Mouse (Mus musculus) CH12.LX (cell line): ENCODE data around the gene Nme3.

Experiments used
- CTCF ChIP-seq, 2 experiments: IDR thresholded peaks in 1 of 2; conservative IDR thresholded peaks in 1 of 2; 2 replicates each; pipeline ENCODE4 v1.5.1; 2011 to 2012; ENCODE audit warnings: low read depth in 2 of 2, low read length in 2 of 2, improper control_type of control experiment in 1 of 2, inconsistent platforms in 1 of 2, mild to moderate bottlenecking in 1 of 2, moderate library complexity in 1 of 2
- EP300 ChIP-seq: IDR thresholded peaks from 2 replicates; pipeline ENCODE4 v1.6.1; 2011; ENCODE audit warnings: low read length, improper control_type of control experiment
- MAX ChIP-seq: IDR thresholded peaks from 2 replicates; pipeline ENCODE4 v1.6.1; 2011; ENCODE audit warnings: low read length, improper control_type of control experiment
- NRF1 ChIP-seq: IDR thresholded peaks from 2 replicates; pipeline ENCODE4 v1.6.1; 2014; ENCODE audit warnings: low read depth, mild to moderate bottlenecking, inconsistent platforms, low read length, improper control_type of control experiment, moderate library complexity
- POLR2A ChIP-seq: IDR thresholded peaks from 2 replicates; pipeline ENCODE4 v1.6.1; 2011; ENCODE audit warnings: low read depth, mild to moderate bottlenecking, improper control_type of control experiment, low read length
- TBP ChIP-seq: conservative IDR thresholded peaks from 2 replicates; pipeline ENCODE4 v1.6.1; 2011; ENCODE audit warnings: low read depth, low read length, improper control_type of control experiment
- USF1 ChIP-seq: IDR thresholded peaks from 2 replicates; pipeline ENCODE4 v1.6.1; 2014; ENCODE audit warnings: low read depth, mild to moderate bottlenecking, inconsistent platforms, low read length, improper control_type of control experiment
- USF2 ChIP-seq: conservative IDR thresholded peaks from 2 replicates; pipeline ENCODE4 v1.6.1; 2011; ENCODE audit warnings: low read depth, low read length, improper control_type of control experiment
- ZNF384 ChIP-seq: IDR thresholded peaks from 2 replicates; pipeline ENCODE4 v1.6.1; 2012; ENCODE audit warnings: low read depth, low read length, improper control_type of control experiment, inconsistent platforms

- TF ChIP-seq NRF1 (no peak), POLR2A (no peak), CTCF (conservative IDR thresholded peaks at IDR 0.05 in 1 of 2, IDR thresholded peaks at IDR 0.05 in 1 of 2; ENCODE audit: low read depth in 2 of 2, low read length in 2 of 2) (no peak), MAX (no peak), EP300 (no peak), USF1 (no peak), TBP (no peak), ZNF384 (no peak), USF2 (no peak)
Measured at GRCm38 (mm10) chr17:24913984-24914383, 17.7 kb downstream of the Nme3 start.
